Mouse (Mus musculus) embryo, embryonic 11 days (tissue): ENCODE data around the gene Polr2i.

Experiments
- DNase-seq: peaks from one replicate; pipeline ENCODE4 v3.0.0-alpha.2; 2015

The Polr2i gene

DNA sequence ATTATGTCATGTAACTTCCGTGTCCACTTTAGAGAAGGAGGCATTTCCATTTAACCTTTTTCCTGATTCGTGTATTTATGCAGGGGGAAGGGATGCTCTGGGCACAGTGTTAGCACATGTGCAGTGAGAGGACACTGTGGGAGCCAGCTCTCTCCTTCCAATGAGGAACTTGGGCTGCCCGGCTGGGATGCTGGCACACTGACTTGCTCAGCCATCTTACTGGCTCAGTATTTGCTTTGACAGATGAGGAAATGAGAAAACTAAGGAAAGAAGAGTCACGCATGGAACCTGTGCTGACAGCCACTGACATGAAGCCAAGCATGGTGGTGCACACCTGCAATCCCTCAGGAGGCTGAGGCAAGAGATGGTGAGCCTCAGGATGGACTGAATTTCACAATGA is 37.9 kb downstream of the Polr2i start:
- no peak for DNase-seq

DNA sequence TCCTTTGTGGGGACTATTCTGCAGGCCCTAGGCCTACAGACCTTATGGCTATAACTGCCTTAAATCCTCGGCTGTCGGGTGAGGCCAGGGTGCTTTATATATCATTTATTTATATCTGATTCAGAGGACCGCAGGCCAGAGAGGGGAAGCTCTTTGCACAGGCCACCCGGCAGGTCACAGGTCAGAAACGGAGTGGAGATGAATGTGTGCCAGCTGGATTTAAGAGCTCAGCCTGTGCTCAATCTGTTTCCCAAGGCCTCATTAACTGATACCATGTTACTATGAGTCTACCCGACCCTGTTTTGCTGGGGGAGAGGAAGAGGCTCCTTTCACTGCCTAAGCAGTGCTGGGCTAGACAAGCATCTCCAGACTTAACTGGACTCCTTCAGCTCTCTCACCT is 42.6 kb downstream of the Polr2i start:
- no peak for DNase-seq

DNA sequence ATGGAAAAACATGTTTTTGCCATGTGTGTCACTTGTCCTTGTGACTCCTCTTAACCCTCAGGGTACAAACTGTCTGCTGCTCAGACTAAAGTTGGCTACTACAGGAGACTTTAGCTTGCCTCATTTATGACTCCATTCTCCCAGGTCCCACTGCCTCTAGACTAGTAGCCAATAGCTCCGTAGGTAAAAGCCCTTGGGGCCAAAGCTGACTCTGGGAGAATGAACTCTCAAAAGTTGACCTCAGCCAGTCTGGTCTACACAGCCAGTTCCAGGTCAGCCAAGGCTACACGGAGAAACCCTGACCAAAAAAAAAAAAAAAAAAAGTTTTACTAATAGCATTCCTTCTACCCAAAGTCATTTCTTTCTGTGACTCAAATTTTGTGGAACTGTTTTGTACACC is 47.2 kb downstream of the Polr2i start:
- DNase-seq = no peak

DNA sequence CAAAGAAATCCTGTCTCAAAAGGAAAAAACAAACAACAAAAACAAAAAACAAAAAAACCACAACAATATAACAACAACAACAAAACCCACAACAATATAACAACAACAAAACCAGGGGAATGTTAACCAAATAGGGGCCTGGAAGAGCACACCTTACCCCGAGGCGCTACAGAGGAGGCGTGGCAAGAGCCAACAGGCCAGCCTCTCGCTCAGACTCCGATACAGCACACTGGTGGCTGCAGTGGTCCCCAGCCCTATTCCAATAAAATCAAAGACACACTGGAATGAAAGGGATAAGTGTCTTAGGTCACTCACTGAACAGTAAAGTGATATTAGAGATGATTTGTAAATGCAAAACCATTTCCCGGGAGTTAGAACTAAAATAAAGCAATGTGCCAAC is 47.8 kb downstream of the Polr2i start:
- DNase-seq = peak; percentile 60

DNA sequence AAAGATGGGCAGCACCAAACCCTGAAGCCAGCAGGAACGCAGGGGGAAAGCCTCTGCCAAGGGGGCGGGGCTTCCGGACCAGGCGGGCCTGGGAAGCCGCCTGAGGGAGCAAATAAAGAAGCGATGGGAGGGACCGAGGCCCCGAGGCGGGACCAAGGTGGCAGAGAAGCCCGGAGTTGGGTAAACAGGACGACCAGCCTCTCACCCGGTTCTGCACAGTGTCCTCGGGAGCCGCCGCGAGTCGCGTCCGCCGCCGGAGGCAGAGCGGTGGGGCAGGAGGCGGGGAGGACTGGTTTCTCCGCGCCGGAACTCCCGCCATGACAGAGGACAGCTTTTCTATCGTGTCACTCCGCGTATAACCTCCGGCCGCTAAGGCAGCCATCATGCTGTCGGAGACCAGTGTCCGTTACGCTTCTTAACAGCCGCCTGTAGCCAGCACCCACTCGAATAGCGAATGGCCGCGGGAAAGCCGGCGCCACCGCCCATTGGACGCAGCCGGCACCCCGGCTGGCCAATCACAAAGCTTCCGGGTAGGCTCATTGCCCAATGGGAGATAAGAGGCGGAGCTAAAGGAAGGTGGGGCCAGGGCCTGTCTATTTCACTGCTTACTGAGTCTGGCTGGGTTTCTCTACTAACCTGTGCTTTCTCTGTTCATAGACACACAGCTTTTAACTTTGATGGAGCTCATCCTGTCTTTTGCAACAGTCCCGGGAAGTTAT is 48.4 kb downstream of the Polr2i start, which contains the start of the genes Thap8 and Wdr62:
Gene Thap8 (plus strand): TSS at position 144 of the 719 bp plus-strand sequence.
Gene Wdr62 (minus strand): TSS at position 469 of the 719 bp plus-strand sequence.
- DNase-seq = peak; percentile 96

DNA sequence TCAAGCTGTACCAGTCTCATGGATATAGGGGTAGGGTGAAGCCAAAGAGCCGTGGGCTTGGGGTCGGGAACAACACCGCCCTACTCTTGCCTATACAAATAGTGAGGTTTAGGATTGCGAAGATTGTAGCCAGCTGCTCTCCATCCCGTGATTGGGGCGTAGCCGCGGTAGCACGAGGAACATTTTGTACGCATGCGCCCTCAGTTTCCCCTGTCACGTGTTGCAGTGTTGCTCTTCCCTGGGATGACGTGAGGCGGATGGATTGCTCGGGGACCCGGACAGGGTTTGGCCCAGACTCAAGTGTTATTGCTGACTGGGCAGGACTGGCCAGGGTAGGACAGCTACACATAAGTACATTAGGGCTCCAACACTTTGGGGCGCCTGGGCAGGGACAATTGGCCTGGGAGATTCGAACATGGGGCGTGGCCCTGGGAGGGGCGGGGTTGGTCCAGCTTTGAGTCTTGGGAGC is 49.0 kb downstream of the Polr2i start:
- DNase-seq = peak; percentile 92

GRCm38 (mm10) chr7:30281522-30281921 is 49.8 kb downstream of the Polr2i start:
- no peak for DNase-seq

DNA sequence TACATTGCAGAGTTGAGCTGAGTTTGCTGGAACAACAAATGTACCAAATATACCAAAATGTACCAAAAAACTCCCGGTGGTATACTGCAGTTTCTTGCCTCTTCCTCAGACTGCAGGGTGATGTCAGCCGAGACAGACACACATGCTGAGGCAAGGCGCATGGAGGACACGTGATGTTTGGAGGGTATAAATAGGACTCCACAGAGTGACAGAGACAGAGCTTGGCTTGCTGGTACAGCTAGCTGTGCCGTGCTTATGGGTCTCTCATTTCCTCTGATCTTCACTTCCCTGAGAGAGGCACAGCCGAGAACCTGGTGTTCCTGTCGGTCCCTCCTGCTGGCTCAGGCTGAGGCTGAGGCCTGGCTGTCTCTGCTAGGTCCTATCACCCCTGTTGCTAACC is 51.0 kb downstream of the Polr2i start:
- DNase-seq = no peak
